Mouse (Mus musculus): ENCODE data around the gene Twf2.

Twf2 gene

GRCm38 (mm10) chr9:106179454-106179853 lies 23.5 kb upstream of the Twf2 start:
- no peak for DNase-seq (ENCODE audit: low spot score in 2 of 2)

- DNase-seq (ENCODE audit: low spot score in 2 of 2) = no peak
These were observed 22.9 kb upstream of the Twf2 start for GRCm38 (mm10) chr9:106179964-106180363.

- no peak for DNase-seq (ENCODE audit: low spot score in 2 of 2)
These were observed 20.8 kb upstream of the Twf2 start for GRCm38 (mm10) chr9:106182146-106182545.

GRCm38 (mm10) chr9:106183996-106184395 lies 18.9 kb upstream of the Twf2 start:
- DNase-seq (ENCODE audit: low spot score in 2 of 2) = no peak

GRCm38 (mm10) chr9:106191355-106191754 lies 11.6 kb upstream of the Twf2 start:
- no peak for DNase-seq (ENCODE audit: low spot score in 2 of 2)

GRCm38 (mm10) chr9:106192024-106192423 lies 10.9 kb upstream of the Twf2 start:
- DNase-seq (ENCODE audit: low spot score in 2 of 2) = no peak

- no peak for DNase-seq (ENCODE audit: low spot score in 2 of 2)
These were observed 9.9 kb upstream of the Twf2 start for GRCm38 (mm10) chr9:106192998-106193397.

- DNase-seq (ENCODE audit: low spot score in 2 of 2) = no peak
These were observed 8.7 kb upstream of the Twf2 start for GRCm38 (mm10) chr9:106193930-106194807.

- DNase-seq (ENCODE audit: low spot score in 2 of 2) = no peak
These were observed 7.2 kb upstream of the Twf2 start for GRCm38 (mm10) chr9:106195693-106196092.

- DNase-seq (ENCODE audit: low spot score in 2 of 2) = no peak
These were observed 5.7 kb upstream of the Twf2 start for GRCm38 (mm10) chr9:106197081-106197713.

GRCm38 (mm10) chr9:106197732-106198131 lies 5.2 kb upstream of the Twf2 start:
- DNase-seq (ENCODE audit: low spot score in 2 of 2) = no peak

GRCm38 (mm10) chr9:106198962-106199458 lies 3.9 kb upstream of the Twf2 start:
- no peak for DNase-seq (ENCODE audit: low spot score in 2 of 2)

GRCm38 (mm10) chr9:106199535-106200272 lies 3.2 kb upstream of the Twf2 start, which contains the start of gene Ppm1m:
Gene Ppm1m, minus strand, starts transcription at chr9:106199746.
- DNase-seq (ENCODE audit: low spot score in 2 of 2) = no peak

GRCm38 (mm10) chr9:106201895-106202294 lies 1.0 kb upstream of the Twf2 start:
- DNase-seq (ENCODE audit: low spot score in 2 of 2) = no peak

GRCm38 (mm10) chr9:106203990-106204851 lies 1.3 kb downstream of the Twf2 start:
- DNase-seq (ENCODE audit: low spot score in 2 of 2) = no peak

- no peak for DNase-seq (ENCODE audit: low spot score in 2 of 2)
These were observed 2.9 kb downstream of the Twf2 start for GRCm38 (mm10) chr9:106205713-106206290.

- no peak for DNase-seq (ENCODE audit: low spot score in 2 of 2)
These were observed 3.6 kb downstream of the Twf2 start for GRCm38 (mm10) chr9:106206515-106206914.

GRCm38 (mm10) chr9:106208181-106208580 lies 5.3 kb downstream of the Twf2 start:
- no peak for DNase-seq (ENCODE audit: low spot score in 2 of 2)

- no peak for DNase-seq (ENCODE audit: low spot score in 2 of 2)
These were observed 7.0 kb downstream of the Twf2 start for GRCm38 (mm10) chr9:106209954-106210353.

- DNase-seq (ENCODE audit: low spot score in 2 of 2) = no peak
These were observed 8.1 kb downstream of the Twf2 start for GRCm38 (mm10) chr9:106210853-106211609.
